Mouse (Mus musculus) stomach, embryonic 16.5 days (tissue): Measurements from ENCODE around the gene Dbt. TPM values are rescaled to one million over a fixed set of nuclear protein-coding genes. Genes with fewer than 3 reads are reported as not detected.

Experiments
- ATAC-seq: fragments of 200-750 bp; cut with Nextera tagmentation; 2 replicates; pipeline ENCODE4 v1.8.0; 2017; ENCODE audit warnings: moderate number of reproducible peaks, moderate TSS enrichment; ENCODE audit not compliant: insufficient read depth, low FRiP score
- H3K27ac ChIP-seq: fragments of 300-500 bp; sonication (generic); 2 replicates; pipeline ENCODE4 v1.5.1; 2014; ENCODE audit warnings: low read length
- H3K27me3 ChIP-seq: fragments of 300-500 bp; sonication (generic); 2 replicates; pipeline ENCODE4 v1.6.1; 2014; ENCODE audit warnings: low read length, control low read depth, mixed read lengths; ENCODE audit not compliant: control insufficient read depth, insufficient read depth
- H3K36me3 ChIP-seq: fragments of 300-500 bp; sonication (generic); 2 replicates; pipeline ENCODE4 v1.6.1; 2014; ENCODE audit warnings: low read length; ENCODE audit not compliant: control insufficient read depth, insufficient read depth
- H3K4me1 ChIP-seq: fragments of 300-500 bp; sonication (generic); 2 replicates; pipeline ENCODE4 v1.6.1; 2014; ENCODE audit warnings: low read length, control low read depth, mixed read lengths; ENCODE audit not compliant: control insufficient read depth, insufficient read depth
- H3K4me2 ChIP-seq: fragments of 300-500 bp; sonication (generic); 2 replicates; pipeline ENCODE4 v1.6.1; 2014; ENCODE audit warnings: low read depth, low read length, mixed read lengths
- H3K4me3 ChIP-seq: fragments of 300-500 bp; sonication (generic); replicated peaks from 2 replicates; pipeline ENCODE4 v1.5.1; 2014; ENCODE audit warnings: mild to moderate bottlenecking, low read length
- H3K9ac ChIP-seq: fragments of 300-500 bp; sonication (generic); 2 replicates; pipeline ENCODE4 v1.6.1; 2014; ENCODE audit warnings: low read length
- H3K9me3 ChIP-seq: fragments of 300-500 bp; sonication (generic); replicated peaks from 2 replicates; pipeline ENCODE4 v1.6.1; 2016; ENCODE audit warnings: low read length, control low read depth; ENCODE audit not compliant: control insufficient read depth
- WGBS: fragments of 180-500 bp; shearing (Covaris S2); extraction: QIAGEN DNeasy Blood & Tissue Kit; methylation state at CpG from one replicate; pipeline ENCODE4 v1.1.7; 2014; 5-methylcytosine and 5-hydroxymethylcytosine counted together
- polyA plus RNA-seq: library from polyadenylated mRNA; unstranded; fragments of >200 nt; fragmentation: Nextera tagmentation; extraction: Ambion mirVana; gene quantifications from 2 replicates; pipeline ENCODE4 v1.2.1, GENCODE M21; 2015

Gene Dbt
- polyA plus RNA-seq = 23.0 and 24.2 TPM in 2 replicates

GRCm38 (mm10) chr3:116512904-116513716 is at the start of gene Dbt:
Gene Dbt (plus strand): TSS chr3:116513070.
- peaks cover 7% of the 10 kb centered on the region for H3K4me1 ChIP-seq
- no peaks in the 10 kb centered on the region for H3K36me3 ChIP-seq
- H3K27ac ChIP-seq = no peak within 1 kb of the TSS
- H3K9me3 ChIP-seq = no peaks in the 10 kb centered on the region
- H3K27me3 ChIP-seq = no peaks in the 10 kb centered on the region
- WGBS = 1% methylated on average over 36 of the region's 36 CpGs
- peak within 1 kb of the TSS; percentile 80 for H3K9ac ChIP-seq
- ATAC-seq = peak; percentile 94
- H3K4me3 ChIP-seq = peak within 1 kb of the TSS; percentile 76
- H3K4me2 ChIP-seq = peak within 1 kb of the TSS; percentile 63

DNA sequence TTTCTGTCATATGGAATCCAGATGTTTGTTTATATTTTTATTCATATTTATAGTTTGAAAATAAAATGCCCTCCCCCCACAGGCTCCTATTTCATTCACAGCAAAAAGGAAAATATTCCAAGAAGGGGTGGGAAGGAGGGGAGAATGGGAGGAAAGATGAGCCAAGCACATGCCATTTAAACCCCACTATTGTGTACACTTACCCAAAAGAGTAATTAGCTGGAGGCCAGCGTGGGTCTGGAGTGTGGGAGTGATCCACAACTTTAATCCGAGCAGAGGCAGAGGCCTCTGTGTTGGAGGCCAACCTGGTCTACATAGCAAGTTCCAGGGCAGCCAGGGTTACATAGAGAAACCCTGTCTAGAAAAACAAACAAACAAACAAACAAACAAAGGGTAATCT is 48.6 kb upstream of the Dbt start:
- Histone ChIP-seq H3K4me3 (no peak overlapping the region), H3K9me3 (no peaks in the 10 kb centered on the region), H3K9ac (no peak overlapping the region), H3K27me3 (no peaks in the 10 kb centered on the region), H3K4me2 (no peak overlapping the region), H3K27ac (no peak overlapping the region), H3K36me3 (no peaks in the 10 kb centered on the region), H3K4me1 (no peaks in the 10 kb centered on the region)
- no peak for ATAC-seq
- 40% methylated on average over 2 of the region's 2 CpGs for WGBS

GRCm38 (mm10) chr3:116465709-116466108 is 47.2 kb upstream of the Dbt start:
- 85% methylated on average over 12 of the region's 12 CpGs for WGBS
- no peaks in the 10 kb centered on the region for H3K36me3 ChIP-seq
- H3K4me3 ChIP-seq = no peak overlapping the region
- H3K9me3 ChIP-seq = no peaks in the 10 kb centered on the region
- H3K4me2 ChIP-seq = no peak overlapping the region
- ATAC-seq = no peak
- H3K27me3 ChIP-seq = no peaks in the 10 kb centered on the region
- no peak overlapping the region for H3K9ac ChIP-seq
- H3K4me1 ChIP-seq = no peaks in the 10 kb centered on the region
- H3K27ac ChIP-seq = no peak overlapping the region

DNA sequence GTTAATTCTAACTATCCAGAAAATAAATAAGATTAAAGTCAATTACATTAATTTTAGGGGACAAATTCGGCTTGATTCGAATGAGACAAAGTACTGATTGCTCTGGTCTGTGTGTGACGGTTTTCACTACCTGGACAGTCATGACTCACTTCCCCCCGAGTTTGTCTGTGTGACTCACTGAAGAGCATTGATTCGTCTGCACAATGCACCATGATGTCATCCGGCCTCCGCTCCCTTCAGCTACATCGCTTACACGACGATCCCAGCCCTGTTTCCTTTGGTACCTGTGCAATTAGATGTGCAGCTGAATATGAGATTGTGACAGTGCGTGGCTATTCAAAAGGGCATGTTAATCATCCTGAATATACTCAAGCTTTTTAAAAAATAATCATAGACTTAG is 38.3 kb upstream of the Dbt start:
- no peak overlapping the region for H3K4me2 ChIP-seq
- ATAC-seq = no peak

DNA sequence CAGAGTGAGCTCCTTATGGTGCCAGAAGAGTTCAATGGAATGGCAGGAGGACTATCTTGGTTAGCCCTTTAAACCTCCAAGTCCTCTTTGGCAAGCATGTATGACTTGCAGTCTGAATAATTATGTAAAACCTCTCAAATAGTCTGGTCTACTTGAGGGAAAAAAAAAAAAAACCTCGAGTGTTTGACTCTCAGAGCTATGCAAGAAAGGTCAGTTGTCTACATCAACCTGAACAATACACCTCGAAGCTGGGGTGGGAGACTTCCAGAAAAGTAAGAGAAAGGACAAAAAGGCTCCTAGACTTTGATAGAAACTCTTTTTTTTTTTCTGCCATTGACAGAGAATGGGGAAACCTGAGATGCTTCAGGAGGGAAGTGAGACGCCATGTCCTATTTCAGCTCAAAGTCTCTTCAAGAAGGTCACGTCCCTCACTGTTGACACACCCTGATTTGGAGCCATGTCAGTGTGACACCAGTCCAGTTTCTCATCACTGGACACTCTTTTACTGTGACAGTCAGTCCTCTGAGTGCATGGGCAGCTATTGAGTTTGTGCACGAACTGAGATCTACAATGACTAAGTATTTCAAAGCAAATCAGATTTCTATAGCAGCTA is 36.1 kb upstream of the Dbt start:
- H3K4me3 ChIP-seq = no peak overlapping the region
- WGBS = 59% methylated on average over 5 of the region's 5 CpGs
- no peak for ATAC-seq

More for the DNA sequence above, 38.3 kb upstream of the Dbt start:
- H3K4me3 ChIP-seq = no peak overlapping the region
- no peak overlapping the region for H3K27ac ChIP-seq
- H3K9me3 ChIP-seq = no peaks in the 10 kb centered on the region
- H3K27me3 ChIP-seq = no peaks in the 10 kb centered on the region
- no peak overlapping the region for H3K9ac ChIP-seq
- no peaks in the 10 kb centered on the region for H3K4me1 ChIP-seq
- 59% methylated on average over 11 of the region's 11 CpGs for WGBS
- H3K36me3 ChIP-seq = no peaks in the 10 kb centered on the region

DNA sequence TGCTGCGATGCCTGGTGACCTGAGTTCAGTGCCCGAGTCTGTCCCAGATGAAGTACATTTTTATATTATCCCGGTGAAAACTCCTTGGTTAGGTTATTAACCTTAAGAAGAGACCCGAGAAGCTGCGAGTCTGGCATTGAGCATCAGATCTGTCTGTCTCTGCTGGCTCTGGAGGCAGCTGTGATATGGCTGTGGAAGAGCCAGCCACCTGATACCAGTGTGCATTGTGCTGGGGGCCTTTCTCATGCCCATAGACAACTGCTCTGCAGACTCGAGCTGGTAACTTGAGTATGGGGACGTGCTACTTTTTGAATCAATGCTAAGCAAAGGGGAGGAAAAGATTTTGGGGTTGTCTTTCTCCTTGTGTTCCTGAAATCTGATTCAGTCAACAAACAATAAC is 35.5 kb upstream of the Dbt start:
- H3K27ac ChIP-seq = no peak overlapping the region
- H3K36me3 ChIP-seq = no peaks in the 10 kb centered on the region
- H3K4me3 ChIP-seq = no peak overlapping the region
- H3K27me3 ChIP-seq = no peaks in the 10 kb centered on the region
- ATAC-seq = no peak
- no peak overlapping the region for H3K9ac ChIP-seq
- no peaks in the 10 kb centered on the region for H3K9me3 ChIP-seq
- no peaks in the 10 kb centered on the region for H3K4me1 ChIP-seq
- 81% methylated on average over 7 of the region's 7 CpGs for WGBS
- H3K4me2 ChIP-seq = no peak overlapping the region

More for the DNA sequence above, 36.1 kb upstream of the Dbt start:
- Histone ChIP-seq H3K27ac (no peak overlapping the region), H3K4me2 (no peak overlapping the region), H3K4me1 (no peaks in the 10 kb centered on the region), H3K27me3 (no peaks in the 10 kb centered on the region), H3K9ac (no peak overlapping the region), H3K9me3 (no peaks in the 10 kb centered on the region), H3K36me3 (no peaks in the 10 kb centered on the region)

DNA sequence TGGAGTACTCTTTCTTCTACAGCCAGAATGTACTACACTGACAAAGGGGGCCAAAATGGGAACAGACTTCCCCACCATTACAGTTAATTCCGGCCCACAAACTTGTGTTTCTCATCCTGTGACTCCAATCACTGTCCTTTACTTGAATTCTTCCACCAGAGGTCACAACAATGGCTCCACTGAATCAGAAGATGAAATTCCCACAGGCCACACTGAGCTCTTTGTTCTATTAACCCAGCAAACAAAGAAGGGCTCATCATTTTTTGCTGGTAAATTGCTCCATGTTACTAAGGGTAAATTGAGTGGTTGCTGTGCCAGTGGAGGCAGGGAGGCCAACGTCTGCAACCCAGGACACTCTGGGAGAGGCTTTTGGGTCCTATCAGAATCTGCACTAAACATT is 32.8 kb upstream of the Dbt start:
- Histone ChIP-seq H3K27ac (no peak overlapping the region), H3K9ac (no peak overlapping the region), H3K4me1 (no peaks in the 10 kb centered on the region), H3K27me3 (no peaks in the 10 kb centered on the region), H3K9me3 (no peaks in the 10 kb centered on the region), H3K4me2 (no peak overlapping the region), H3K36me3 (no peaks in the 10 kb centered on the region), H3K4me3 (no peak overlapping the region)
- ATAC-seq = no peak
- 68% methylated on average over 2 of the region's 2 CpGs for WGBS

DNA sequence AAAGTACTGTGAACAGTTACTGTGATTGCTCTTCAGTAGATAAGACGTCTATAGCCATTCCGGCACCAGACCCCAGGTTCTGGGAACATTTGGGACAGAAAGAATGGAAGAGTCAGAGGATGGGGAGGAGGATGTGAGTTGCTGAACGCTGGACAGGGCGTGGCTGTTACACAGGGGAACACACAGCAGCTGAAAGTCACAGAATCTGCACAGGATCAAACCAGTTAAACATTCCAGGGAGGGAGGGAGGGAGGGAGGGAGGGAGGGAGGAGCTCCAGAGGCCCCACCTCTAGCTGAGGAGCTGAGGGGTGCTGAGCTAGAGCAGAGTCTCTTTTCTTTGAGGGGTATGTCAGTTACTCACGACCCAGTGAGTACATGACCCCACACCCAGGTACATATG is 31.9 kb upstream of the Dbt start:
- 38% methylated on average over 5 of the region's 5 CpGs for WGBS
- ATAC-seq = peak; percentile 25; the same call in 1 of the 2 replicates
- no peak overlapping the region for H3K4me2 ChIP-seq

DNA sequence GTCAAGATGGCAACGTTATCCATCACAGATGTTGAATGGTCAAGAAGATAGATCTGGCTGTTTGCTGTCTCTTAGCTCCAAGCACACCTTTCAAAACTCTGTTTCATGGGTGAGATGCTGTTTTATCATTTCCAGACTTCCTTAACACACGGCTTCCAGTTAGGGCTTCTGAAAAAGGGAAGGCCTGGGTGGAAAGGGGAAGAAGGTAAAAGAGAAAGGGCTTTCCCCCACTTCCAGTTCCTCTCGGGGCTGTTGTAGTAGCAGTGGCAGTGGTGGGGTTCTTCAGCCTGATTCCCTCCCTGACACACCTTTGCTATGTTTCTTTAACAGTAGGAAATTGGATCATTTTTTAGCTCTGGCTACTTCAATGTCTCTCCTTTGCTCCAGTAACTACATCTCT is 30.1 kb upstream of the Dbt start:
- Histone ChIP-seq H3K4me2 (no peak overlapping the region), H3K36me3 (no peaks in the 10 kb centered on the region), H3K4me3 (no peak overlapping the region), H3K27me3 (no peaks in the 10 kb centered on the region), H3K9ac (no peak overlapping the region), H3K27ac (no peak overlapping the region), H3K9me3 (no peaks in the 10 kb centered on the region), H3K4me1 (no peaks in the 10 kb centered on the region)
- ATAC-seq = no peak
- 67% methylated on average over 3 of the region's 3 CpGs for WGBS

More for the DNA sequence above, 31.9 kb upstream of the Dbt start:
- Histone ChIP-seq H3K4me1 (no peaks in the 10 kb centered on the region), H3K27me3 (no peaks in the 10 kb centered on the region), H3K27ac (no peak overlapping the region), H3K36me3 (no peaks in the 10 kb centered on the region), H3K9me3 (no peaks in the 10 kb centered on the region), H3K4me3 (no peak overlapping the region), H3K9ac (no peak overlapping the region)
